Mouse (Mus musculus) spleen, embryonic (tissue): ENCODE measurements around the gene Rfx3.

Experiments used
- CTCF ChIA-PET: fragments of 350-600 bp; sonication (Branson Sonifier 250); formaldehyde crosslinking; loops from one replicate; lab custom pipeline; 2022; lab: Charles Lee

Gene Rfx3

DNA sequence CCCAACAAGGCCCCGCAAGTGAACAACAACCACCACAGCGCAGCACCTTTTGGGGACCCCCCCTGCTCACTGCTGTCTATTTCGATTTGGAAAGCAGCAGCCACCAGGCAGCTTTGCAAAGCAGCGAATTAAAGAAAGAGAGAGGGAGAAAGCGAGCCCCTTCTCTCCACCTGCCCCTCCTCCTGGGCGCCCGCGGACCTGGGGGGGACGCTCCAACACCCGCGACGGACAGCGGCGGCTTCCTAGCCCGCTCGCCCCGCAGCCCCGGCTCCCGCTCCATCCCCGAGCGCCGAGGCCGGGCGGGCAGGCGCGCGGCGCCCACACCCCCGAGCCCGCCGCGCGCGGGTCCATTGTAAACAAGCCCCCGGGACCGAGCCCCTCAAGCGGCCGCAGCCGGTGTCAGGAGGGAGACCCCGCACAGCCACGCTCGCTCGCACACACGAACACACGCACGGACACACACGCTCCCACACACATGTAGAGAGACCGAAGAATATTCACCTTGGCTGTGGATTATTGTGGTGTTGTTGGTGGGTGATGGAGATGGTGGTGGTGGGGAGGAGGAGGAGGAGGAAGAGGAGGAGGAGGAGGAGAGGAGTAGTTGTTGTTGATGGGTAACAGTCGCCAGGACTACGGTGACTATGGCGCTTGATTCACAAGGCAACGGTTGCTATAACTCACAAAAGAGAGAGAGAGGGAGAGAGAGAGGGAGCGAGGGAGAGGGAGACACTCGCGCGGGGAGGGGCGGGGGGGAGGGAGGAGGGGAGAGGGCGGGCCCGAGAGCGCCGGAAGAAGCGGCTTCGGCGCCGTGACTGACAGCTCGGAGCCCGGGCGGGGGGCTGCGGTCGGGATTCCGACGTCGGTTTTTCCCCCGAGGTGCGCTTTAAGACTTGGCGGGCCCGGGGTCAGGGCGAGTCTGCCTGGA lies at the start of gene Rfx3:
TSS of gene Rfx3 (minus strand) at position 696 of the 925 bp plus-strand sequence.
- CTCF ChIA-PET = no interaction called here

DNA sequence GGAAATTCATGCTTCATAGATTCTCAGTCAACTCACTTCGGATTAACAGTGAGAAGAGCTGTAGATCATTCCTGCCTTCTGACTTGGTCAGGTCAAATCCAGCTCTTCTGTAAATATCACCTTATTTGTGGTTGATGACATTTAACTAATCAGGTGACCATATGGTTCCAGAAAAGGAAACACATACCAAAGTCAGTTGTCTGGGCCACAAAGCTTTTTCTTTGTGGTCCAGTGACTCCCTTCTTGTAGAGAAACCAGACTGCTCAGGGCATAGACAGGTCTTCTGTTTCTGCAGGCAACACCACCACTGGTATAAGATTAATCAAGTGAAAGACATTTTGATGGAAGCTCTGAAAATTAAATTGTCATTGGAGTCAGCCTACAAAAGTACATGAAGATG lies 41.1 kb upstream of the Rfx3 start:
- CTCF ChIA-PET = interaction anchor here (0.6 kb wide), 1 partner anchor 10 kb away, joined by 3 read pairs; no protein-coding TSS in a partner anchor

DNA sequence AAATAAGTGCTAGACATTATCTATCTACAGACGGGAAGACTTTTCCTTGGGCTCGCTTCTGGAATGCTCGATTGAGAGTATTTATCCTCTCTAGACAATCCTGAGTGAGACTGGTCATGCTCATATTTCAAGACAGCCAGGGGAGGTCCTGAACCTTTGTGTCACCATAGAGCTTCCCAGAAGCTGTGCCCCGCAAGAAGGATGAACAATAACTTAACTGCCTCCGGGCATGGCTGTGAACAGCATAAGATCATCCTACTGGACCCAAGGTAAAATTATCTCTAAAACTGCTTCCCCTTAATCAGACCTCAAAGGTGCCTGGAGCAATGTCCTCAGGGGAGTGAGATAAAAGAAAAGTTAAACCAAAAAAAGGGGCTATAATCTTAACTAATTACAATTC lies 40.6 kb upstream of the Rfx3 start:
- CTCF ChIA-PET = interaction anchor here (0.6 kb wide), 1 partner anchor 10 kb away, joined by 3 read pairs; no protein-coding TSS in a partner anchor

DNA sequence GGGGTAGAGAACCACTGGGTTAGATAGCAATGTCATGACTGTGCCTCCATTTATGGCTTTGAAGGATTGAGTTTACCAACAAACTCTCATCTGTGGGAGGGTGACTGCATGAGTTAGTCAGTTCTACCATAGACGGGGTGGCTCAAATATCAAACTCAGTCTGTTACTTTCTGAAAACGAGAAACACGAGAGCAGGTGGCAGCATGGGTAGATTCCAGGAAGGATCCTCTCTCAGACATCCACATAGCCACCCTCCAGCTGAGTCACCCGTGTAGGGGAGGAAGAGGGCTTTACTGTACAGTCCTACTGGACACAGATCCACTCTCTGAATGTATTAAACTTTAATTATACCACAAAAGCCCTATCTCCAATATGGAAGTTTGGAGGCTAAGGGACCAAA lies 38.3 kb upstream of the Rfx3 start:
- CTCF ChIA-PET = no interaction called here

DNA sequence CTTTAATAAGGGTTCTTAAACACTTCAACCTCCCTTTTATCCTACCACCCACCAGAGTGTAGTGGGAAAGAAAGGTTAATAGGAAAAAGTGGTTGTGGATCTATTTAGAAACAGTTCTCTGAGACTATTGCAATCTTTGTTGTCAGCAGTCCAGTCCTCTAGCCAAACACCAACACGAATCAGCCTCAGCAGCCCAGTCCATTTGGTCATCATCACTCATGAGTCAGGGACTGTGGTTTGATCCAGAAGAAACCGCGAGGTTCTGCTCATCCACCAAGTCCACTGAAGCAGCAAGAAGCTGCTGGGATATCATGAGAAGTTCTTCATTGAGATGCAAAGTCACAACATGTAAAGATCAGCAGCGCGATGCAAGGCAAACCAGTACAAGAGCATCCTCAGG lies 35.8 kb upstream of the Rfx3 start:
- CTCF ChIA-PET = no interaction called here

DNA sequence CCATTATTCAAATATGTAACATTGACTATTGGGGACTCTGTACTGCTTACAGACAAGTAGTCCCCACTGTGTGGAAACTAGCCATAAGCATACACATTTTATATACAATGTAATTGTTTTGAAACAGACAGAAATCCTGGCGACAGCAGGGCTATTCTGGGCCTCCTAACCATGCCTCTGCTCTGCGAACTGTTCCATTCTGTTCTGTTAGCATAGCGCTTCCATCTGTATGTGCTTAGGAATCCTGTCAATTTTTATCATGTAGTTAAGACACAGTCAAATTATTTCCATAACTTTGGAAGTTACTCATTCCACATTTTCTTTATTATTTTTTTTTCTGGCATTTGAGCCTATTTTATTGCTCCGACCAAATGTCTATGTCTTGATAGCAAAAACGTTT lies 34.0 kb upstream of the Rfx3 start:
- CTCF ChIA-PET = no interaction called here

DNA sequence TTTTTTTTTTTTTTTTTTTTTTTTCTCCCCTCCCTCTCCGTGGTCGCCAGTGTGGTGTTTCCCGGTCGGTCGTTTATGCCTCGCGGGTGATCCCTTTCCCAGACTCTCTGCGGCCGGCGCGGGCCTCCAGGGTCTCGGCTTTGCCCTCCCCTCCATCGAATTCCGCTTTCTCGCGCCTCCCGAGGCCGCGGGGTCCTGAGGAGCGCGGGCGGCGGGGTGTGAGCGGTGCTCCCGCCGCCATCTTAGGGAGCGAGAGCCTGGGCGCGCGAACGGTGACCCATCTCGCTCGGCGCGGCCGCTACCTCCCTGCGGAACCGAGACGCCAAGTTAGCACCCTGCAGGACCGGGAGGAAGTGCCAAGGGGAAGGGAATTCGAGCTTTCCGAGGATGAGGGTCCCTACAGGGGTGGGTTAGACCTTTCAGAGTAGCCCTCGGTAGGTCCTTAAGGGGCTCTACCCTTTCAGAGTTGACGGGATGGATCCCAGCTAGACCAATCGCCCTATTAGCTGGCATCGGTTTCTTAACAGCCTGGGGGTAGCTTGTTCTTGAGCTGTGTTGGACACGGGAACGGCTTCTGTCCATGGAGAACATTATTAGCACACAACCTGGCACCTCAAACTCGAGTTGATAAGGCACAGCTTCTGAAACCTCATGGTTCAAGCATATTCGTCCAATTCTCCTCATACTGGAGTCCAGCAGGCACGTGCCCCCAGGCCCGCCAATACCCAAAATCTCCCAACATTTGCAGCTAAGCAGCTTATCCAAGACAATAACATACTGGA lies 943 bp upstream of the Rfx3 start:
- CTCF ChIA-PET = interaction anchor here (0.5 to 0.7 kb wide), 4 partner anchors 62 to 1591 kb away, joined by 4 to 11 read pairs (median 9); no protein-coding TSS in a partner anchor

DNA sequence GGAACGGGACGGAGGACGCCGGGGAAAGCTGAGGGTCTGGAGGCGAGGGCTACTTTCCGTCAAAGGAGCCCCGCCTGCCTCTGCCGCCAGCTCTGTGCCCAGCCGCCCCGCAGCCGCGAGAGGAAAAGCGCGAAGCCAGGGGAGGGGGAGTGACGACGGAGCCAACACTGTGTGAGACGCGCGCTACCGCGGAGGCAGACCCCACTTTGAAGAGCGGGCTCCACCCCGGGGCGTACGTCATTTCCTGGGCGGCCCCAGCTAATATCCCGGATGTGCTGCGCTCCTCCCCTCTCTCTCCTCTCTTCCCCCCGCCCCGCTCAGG lies 391 bp upstream of the Rfx3 start:
- CTCF ChIA-PET = no interaction called here

DNA sequence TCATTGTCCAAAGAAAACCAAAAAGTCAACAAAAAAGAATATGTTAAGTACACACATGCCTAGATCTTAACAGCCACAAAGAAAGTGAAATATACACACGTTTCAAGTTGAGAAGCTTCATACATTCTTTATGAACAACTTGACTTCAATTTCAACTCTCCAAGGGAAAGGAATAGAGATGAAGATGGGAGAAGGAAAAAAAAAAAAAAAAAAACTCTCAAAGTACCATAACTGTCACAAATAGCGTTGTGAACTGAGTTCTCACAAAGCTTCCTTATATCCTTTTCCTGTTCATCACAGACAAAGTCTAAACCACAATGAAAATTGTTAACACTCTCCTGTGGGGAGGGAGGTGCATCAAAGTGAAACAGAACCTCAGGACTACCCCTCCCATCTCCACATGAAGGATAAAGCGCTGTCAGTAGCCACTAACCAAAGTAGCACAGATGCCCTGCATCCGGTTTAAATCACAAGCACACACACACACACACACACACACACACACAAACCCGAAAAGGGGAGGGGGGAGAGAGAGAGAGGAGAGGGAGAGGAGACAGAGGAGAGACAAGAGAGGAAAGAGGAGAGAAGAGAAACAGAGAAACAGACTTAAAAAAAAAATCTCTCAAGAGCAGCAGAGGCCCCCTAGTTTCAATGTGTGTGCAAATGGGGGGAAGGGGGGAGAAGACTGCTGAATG lies 1.2 kb downstream of the Rfx3 start:
- CTCF ChIA-PET = no interaction called here

DNA sequence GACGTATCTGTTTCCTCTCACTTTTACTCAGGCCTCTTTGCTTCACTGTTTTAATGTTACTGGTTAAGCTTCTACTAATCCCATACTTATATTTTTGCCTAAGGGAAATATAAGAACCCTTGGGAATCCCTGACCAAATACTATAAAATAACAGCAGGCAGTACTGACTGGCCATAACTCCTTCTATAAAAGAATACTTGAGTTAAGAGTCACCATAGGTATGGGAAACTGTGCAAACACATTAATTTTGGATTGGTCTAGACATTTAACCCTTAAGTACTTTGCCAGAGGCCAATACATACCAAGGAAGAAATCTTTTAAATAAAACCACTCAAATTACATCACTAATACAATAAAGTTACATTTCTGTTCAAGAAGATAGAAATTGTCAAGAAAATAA lies 6.8 kb downstream of the Rfx3 start:
- CTCF ChIA-PET = no interaction called here

DNA sequence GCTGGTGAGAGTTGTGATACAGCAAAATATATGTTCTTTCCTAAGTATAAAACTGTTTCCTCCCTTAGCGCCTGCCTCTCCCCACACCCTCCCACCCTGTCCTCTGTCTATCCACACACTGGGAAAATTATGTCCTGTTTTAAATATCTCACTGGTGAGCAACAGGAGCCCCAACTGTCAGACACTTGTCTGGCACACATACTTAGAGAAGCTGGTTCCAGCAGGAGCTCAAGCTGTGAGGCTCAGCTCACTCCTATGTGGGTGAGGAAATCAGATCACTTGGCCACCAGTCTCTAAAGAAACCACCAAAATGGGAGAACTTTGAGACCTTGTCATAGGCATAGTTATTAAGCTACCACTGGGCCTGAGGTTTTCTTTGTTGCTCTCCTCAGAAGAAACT lies 7.5 kb downstream of the Rfx3 start:
- CTCF ChIA-PET = no interaction called here

DNA sequence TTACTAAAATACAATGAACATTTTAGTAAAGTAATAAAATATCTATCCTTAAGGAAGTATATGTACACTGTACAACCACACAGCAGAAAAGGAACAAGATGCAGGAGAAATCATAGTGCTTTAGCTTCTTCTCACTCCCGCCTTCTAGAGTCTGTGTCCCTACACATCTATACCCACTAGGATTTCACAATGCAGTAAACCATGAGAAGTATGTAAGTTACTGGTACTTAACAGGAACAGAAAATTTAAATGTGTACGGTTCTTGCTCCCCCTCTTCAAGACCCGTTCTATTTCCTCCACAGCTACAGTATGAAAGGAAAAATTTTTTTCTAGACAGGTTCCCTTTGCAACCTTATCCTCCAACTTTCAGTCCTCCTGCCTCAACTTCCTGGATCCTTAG lies 8.3 kb downstream of the Rfx3 start:
- CTCF ChIA-PET = no interaction called here

DNA sequence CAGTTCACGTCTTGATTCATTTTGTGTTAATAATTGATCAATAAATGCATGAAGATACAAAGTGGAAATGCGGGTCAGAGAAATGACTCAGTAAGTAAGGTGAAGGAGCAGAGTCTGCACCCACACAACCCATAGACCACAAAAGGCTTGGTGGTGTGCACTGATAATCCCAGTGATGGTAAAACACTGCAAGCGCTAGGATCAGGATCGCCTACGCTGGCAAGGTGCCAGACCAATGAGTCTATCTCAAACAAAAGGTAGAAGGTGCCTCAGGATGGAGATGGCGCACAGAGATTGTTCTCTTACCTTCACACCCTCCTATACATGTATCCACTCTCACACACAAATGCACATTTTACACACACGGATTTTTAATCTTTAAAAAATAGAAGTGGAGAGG lies 18.2 kb downstream of the Rfx3 start:
- CTCF ChIA-PET = no interaction called here

DNA sequence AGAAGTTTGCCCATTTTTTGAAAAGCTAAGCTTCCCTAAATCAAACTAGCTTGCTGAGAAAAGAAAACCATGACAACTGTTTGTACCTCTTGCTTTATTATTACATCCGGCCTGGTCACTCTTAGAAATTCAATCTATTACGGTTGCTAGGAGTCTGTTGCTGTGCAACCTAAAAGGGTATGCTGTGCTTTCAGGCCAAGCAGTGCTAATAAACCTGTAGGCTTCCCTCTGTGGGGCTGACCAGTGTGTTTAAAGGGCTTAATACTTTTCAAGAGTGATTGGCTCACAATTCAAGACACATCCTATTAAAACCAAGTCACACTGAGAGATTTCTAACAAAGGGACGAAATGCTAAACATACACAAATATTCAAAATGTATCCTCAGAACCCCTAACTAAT lies 22.2 kb downstream of the Rfx3 start:
- CTCF ChIA-PET = no interaction called here

DNA sequence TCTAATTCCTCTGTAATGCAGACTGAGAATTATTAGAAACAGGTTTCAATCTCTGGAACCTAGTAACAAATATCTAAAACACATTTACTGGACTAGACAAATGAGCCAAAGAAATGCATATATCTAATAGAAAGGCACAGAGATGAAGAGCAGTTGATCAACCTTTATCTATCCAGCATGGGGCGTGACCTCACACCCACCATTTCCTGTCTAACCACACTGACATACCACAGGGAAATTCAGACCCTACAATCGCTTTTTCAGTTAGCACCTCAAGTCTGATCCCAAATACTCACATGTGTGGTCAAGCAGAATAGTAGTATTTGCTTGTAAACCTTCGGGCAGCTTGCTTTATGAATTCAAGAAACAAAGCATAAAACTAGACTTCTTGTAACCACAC lies 43.4 kb downstream of the Rfx3 start:
- CTCF ChIA-PET = no interaction called here

DNA sequence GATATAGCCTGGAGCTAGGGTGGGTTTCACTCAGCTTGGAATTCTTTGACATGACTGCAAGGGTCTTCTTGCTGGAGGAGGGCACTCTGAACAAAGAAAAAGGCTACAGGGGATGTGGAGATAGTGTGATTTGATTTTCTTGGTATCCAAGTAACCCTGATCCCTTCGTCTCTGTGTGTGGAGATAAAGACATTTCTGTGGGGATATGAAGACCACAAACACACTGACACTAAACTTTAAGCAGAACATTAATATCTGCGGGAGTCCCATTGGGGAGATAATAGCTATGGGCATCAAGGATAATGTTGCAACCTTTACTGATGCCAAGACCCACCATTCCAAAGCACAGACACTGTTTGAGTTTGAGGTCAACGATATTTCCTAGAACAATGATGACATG lies 49.7 kb downstream of the Rfx3 start:
- CTCF ChIA-PET = no interaction called here

DNA sequence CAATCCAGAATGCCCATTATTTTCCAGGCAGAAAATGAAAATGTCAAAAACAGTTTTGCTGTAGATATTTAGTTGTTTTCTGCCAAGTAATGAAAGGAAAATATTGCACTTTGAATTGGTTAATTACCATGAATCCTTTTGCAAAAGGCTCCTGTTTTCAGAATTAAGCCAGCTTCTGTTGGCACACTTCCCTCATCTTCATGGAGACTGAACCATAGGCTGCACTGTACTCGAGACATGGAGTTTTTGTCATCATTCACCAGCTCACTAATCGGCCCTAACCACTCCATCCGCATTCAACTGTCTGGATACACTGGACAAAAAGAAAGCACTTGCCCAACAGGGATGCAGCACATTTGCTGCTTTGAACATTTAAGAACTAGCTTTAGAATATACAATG lies 75.5 kb downstream of the Rfx3 start:
- CTCF ChIA-PET = no interaction called here

DNA sequence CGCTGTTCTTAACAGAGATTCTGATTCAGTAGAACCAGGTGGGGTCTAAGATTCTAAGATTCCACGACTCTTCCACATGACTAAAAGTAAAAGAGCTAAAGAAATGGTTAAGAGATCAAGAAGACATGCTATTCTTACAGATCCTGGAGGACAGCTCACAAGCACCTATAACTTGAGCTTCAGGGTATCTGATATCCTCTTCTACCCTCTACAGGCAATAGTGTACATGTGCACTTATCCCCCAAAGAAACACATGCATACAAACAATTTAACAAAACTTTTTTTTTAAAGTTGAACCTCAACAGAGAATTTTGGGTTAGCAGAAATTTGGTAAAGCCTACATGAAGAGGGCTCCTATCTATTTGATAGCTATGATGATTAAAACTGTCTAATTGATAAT lies 79.8 kb downstream of the Rfx3 start:
- CTCF ChIA-PET = no interaction called here

DNA sequence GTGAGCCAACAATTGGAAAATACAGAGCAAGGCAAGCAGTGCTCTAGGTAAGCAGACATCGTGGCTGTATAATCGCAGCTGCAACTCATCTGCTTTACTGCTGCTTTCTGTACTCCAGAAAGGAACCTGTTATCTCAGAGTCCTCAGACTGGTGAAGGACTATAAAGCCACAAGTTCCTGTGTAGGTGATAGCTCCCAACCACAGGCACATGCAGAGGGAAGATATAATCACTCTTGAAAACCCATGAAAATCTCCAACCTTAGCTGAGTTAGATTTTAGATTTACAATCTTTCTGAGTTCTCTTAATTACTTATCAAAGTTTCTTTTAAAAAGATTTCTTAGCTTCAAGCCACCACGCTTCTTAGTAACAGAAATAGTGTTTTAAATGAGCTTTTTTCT lies 84.6 kb downstream of the Rfx3 start:
- CTCF ChIA-PET = no interaction called here

DNA sequence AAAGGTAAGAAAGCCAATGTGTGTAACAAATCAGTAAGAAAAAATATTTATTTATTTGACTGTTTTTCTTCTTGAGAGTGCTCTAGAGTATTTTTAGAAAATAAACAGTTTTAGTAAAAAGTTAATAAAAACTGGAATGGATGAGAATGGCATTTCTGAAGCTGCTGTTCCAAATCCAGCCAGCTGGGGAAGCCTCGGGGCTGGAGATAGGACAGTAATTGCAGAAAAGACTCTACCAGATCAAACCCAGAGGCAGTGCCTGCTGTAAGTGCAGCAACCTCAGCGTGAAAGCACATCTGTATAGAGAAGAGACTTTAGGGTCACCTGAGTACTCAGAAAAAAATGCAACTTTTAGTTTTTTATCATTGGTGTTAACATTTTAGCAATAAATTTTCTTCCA lies 91.9 kb downstream of the Rfx3 start:
- CTCF ChIA-PET = no interaction called here

DNA sequence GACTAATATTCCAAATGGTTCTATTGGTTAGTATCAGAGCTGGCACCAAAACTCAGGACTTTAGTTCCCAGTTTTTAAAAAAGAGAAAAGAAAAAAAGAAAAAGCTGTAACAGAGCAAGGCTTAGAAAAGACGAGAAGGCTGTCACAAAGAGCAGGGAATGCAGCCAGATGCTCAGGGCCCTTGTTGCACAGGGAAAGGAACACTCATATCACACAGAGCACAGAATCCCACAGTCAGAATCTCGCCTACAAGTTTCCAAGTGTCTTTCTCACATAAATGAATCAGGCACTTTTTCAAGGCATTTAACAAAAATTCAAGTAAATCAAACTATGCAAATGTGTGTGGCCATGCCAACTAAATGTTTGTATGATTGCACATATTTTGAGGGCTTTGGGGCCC lies 94.5 kb downstream of the Rfx3 start:
- CTCF ChIA-PET = no interaction called here

DNA sequence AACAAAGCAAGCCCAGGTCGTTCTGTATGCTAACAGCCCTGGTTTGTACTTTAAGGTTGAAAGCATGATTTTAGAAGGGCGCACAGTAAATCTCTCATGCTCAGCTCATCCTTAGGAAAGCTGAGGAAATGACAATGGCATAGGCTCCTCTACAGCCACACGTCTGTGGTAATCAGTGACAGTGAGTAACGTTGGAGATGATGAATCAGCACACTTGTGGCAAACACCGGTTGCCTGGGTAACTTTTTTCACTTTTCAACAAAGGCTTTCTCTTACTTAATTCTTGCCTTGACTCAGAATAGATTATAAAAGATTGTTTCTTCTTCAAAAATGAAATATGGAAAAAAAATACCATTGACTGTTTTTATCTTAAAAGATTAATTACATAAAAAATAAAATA lies 104.0 kb downstream of the Rfx3 start:
- CTCF ChIA-PET = no interaction called here
